Mouse (Mus musculus) hindbrain, embryonic 13.5 days (tissue): Measurements from ENCODE around the gene Sipa1l3. TPM values are rescaled to one million over a fixed set of nuclear protein-coding genes. Genes with fewer than 3 reads are reported as not detected.

Experiments used
- ATAC-seq: fragments of 200-750 bp; cut with Nextera tagmentation; 2 replicates; pipeline ENCODE4 v1.8.0; 2017; ENCODE audit warnings: moderate TSS enrichment; ENCODE audit not compliant: low FRiP score
- H3K27ac ChIP-seq: fragments of 300-500 bp; sonication (generic); 2 replicates; pipeline ENCODE4 v1.5.1; 2015; ENCODE audit warnings: inconsistent platforms, mild to moderate bottlenecking, moderate library complexity
- H3K27me3 ChIP-seq: fragments of 300-500 bp; sonication (generic); 2 replicates; pipeline ENCODE4 v1.6.1; 2015; ENCODE audit warnings: mild to moderate bottlenecking, inconsistent platforms
- H3K36me3 ChIP-seq: fragments of 300-500 bp; sonication (generic); 2 replicates; pipeline ENCODE4 v1.6.1; 2015; ENCODE audit warnings: mild to moderate bottlenecking, inconsistent platforms
- H3K4me1 ChIP-seq: fragments of 300-500 bp; sonication (generic); replicated peaks from 2 replicates; pipeline ENCODE4 v1.6.1; 2015; ENCODE audit warnings: inconsistent platforms
- H3K4me2 ChIP-seq: fragments of 300-500 bp; sonication (generic); 2 replicates; pipeline ENCODE4 v1.6.1; 2015; ENCODE audit warnings: inconsistent platforms, mild to moderate bottlenecking, moderate library complexity
- H3K4me3 ChIP-seq: fragments of 300-500 bp; sonication (generic); 2 replicates; pipeline ENCODE4 v1.5.1; 2015; ENCODE audit warnings: mild to moderate bottlenecking, inconsistent platforms
- H3K9ac ChIP-seq: fragments of 300-500 bp; sonication (generic); 2 replicates; pipeline ENCODE4 v1.6.1; 2015; ENCODE audit warnings: mild to moderate bottlenecking, inconsistent platforms
- H3K9me3 ChIP-seq: fragments of 300-500 bp; sonication (generic); 2 replicates; pipeline ENCODE4 v1.6.1; 2016; ENCODE audit warnings: inconsistent platforms
- WGBS: fragments of 180-500 bp; shearing (Covaris S2); methylation state at CpG from one replicate; pipeline ENCODE4 v1.1.7; 2015; 5-methylcytosine and 5-hydroxymethylcytosine counted together
- polyA plus RNA-seq: library from polyadenylated mRNA; unstranded; fragments of >200 nt; fragmentation: Nextera tagmentation; extraction: Ambion mirVana; gene quantifications from 2 replicates; pipeline ENCODE4 v1.2.1, GENCODE M21; 2015

Sipa1l3 gene
- polyA plus RNA-seq, 1 experiment from 2014 or later = 13.7 TPM

DNA sequence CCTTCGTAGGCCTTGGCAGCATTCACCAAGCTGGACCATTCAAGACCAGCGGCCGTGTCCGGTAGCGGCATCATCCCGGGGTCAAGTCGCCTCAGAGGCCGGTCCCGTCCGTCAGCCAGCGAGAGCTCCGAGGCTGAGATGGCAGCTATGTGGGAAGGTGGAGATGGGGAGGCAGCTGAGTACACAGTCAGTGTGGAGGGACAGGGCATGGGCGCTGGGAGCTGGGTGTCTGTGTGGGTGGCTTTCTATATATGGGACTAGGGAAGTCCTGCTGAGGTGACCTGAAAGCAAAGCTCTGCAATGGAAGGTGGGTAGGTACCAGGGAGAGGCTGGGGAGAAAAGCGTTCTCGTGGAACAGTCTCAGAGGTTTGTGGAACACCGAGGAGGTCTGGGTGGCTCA lies 189.5 kb downstream of the Sipa1l3 start:
- WGBS = 89% methylated on average over 16 of the region's 16 CpGs
- ATAC-seq = no peak

DNA sequence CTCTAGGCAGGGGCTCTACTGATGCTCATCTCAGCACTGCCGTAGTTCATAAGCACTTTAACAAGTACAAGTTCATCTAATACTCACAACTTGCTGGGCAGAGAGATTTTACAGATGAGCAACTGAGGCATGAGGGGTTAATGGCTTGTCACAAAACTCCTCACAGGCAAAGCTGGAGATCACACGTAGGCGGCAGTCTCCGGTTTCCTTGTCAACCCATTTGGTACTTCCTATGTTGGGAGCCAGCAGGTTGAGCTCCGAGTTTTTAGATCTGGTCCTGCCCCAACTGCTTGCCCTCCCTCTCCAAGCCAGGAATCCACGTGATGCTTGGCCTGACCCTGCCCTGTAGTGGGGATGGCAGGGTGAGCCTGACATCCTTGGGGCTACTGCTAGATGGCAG lies 191.4 kb downstream of the Sipa1l3 start:
- no peaks in the 10 kb centered on the region for H3K9me3 ChIP-seq
- 91% methylated on average over 6 of the region's 6 CpGs for WGBS
- peaks cover under 1% of the 10 kb centered on the region; the same call in 1 of the 2 replicates for H3K4me1 ChIP-seq
- H3K27me3 ChIP-seq = no peaks in the 10 kb centered on the region
- peaks cover 72% of the 10 kb centered on the region for H3K36me3 ChIP-seq
- H3K4me3 ChIP-seq = no peak overlapping the region
- ATAC-seq = no peak
- H3K27ac ChIP-seq = no peak overlapping the region
- no peak overlapping the region for H3K4me2 ChIP-seq
- H3K9ac ChIP-seq = no peak overlapping the region

More for the DNA sequence above, 189.5 kb downstream of the Sipa1l3 start:
- Histone ChIP-seq H3K9me3 (no peaks in the 10 kb centered on the region), H3K27ac (no peak overlapping the region), H3K4me2 (no peak overlapping the region), H3K36me3 (peaks cover 72% of the 10 kb centered on the region), H3K4me3 (no peak overlapping the region), H3K9ac (no peak overlapping the region), H3K4me1 (no peaks in the 10 kb centered on the region), H3K27me3 (no peaks in the 10 kb centered on the region)

DNA sequence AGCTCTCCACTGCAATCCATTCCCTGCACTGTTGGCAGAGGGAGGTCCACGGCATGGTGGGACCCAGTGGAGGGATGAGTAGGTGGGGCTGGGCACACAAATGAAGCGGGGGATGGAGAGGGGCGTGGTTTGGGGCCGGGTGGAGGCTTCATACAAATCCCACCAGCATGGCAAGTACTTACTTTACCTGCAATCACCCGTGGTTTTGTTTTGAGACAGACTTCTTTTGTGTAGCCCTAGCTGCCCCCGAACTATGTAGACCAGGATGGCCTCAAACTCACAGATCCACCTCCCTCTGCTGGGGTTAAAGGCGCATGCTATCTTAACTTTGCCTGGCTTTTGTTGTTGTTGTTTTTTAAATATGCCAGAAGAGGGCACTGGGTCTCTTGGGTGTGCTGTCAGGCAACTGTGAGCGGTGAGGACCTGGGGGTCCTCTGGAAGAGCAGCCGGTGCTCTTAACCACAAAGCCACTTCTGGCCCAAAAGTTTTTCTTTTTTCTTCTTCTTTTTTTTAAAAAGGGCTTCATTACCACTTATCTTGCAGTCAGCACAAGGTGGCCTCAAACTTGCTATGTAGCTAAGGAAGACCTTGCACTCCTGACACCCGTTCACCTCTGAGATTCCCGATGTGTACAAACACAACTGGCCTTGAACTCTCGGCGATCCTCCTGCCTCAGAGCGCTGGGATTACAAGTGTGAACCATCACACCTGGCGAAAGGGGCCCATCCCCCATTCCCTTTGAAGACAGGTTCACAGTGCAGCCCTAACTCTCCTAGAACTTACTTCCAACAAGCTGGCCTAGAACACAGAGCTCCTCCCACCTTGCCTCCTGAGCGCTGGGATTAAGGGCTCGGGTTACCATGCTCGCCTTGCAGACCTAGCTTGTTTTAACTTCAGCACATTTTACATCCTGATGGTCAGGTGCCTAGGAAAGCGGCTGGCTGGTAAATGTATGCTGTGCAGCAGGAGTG lies 198.8 kb downstream of the Sipa1l3 start:
- whole genome bisulfite sequencing = 13% methylated on average over 19 of the region's 19 CpGs
- Histone ChIP-seq H3K27ac (peak overlapping the region; percentile 99), H3K9me3 (no peaks in the 10 kb centered on the region), H3K4me3 (peak overlapping the region; percentile 12; the same call in 1 of the 2 replicates), H3K4me1 (peaks cover 72% of the 10 kb centered on the region), H3K4me2 (peak overlapping the region; percentile 43), H3K36me3 (peaks cover 29% of the 10 kb centered on the region), H3K27me3 (no peaks in the 10 kb centered on the region), H3K9ac (peak overlapping the region; percentile 66; the same call in 1 of the 2 replicates)
- no peak for ATAC-seq

- WGBS = 2% methylated on average over 18 of the region's 18 CpGs
Observed at GRCm38 (mm10) chr7:29318115-29318911, 200.1 kb downstream of the Sipa1l3 start.

GRCm38 (mm10) chr7:29317558-29317957 lies 200.9 kb downstream of the Sipa1l3 start:
- peak; percentile 74 for ATAC-seq
- H3K36me3 ChIP-seq = peaks cover 36% of the 10 kb centered on the region
- WGBS = 0% methylated on average over 2 of the region's 2 CpGs
- H3K27me3 ChIP-seq = no peaks in the 10 kb centered on the region
- peaks cover 93% of the 10 kb centered on the region for H3K4me1 ChIP-seq
- no peaks in the 10 kb centered on the region for H3K9me3 ChIP-seq
- peak overlapping the region; percentile 99 for H3K27ac ChIP-seq
- H3K4me3 ChIP-seq = no peak overlapping the region
- peak overlapping the region; percentile 66 for H3K9ac ChIP-seq
- peak overlapping the region; percentile 43 for H3K4me2 ChIP-seq

More at GRCm38 (mm10) chr7:29318115-29318911, 200.1 kb downstream of the Sipa1l3 start:
- peak; percentile 8; the same call in 1 of the 2 replicates for ATAC-seq
- Histone ChIP-seq H3K36me3 (peaks cover 30% of the 10 kb centered on the region), H3K4me1 (peaks cover 86% of the 10 kb centered on the region), H3K27me3 (no peaks in the 10 kb centered on the region), H3K9ac (peak overlapping the region; percentile 66), H3K4me2 (peak overlapping the region; percentile 43), H3K4me3 (peak overlapping the region; percentile 12), H3K9me3 (no peaks in the 10 kb centered on the region), H3K27ac (peak overlapping the region; percentile 99)

DNA sequence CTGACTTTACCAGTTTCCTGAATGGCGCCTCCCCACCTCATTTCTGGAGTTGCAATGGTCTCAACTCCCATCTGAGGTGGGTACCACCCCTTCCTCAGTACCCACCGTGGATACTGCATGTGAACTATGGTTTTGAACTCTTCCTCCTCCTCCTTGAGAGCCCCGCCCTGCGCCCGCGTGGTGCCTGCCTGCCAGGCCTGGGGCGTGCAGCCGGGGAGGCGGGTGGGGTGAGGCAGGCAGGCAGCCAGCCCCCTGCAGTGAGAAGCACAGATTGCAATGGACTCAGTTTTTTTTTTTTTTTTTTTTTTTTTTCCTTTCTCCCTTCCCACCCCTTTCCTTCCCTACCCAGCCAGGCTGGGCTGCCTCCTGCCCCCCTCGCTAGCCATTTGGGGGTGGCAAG lies 201.5 kb downstream of the Sipa1l3 start:
- Histone ChIP-seq H3K9me3 (no peaks in the 10 kb centered on the region), H3K27ac (peak overlapping the region; percentile 99), H3K4me3 (no peak overlapping the region), H3K4me2 (peak overlapping the region; percentile 43), H3K36me3 (peaks cover 40% of the 10 kb centered on the region), H3K4me1 (peaks cover 97% of the 10 kb centered on the region), H3K27me3 (no peaks in the 10 kb centered on the region), H3K9ac (peak overlapping the region; percentile 66; the same call in 1 of the 2 replicates)
- WGBS = under 1% methylated on average over 10 of the region's 10 CpGs
- peak; percentile 25 for ATAC-seq

DNA sequence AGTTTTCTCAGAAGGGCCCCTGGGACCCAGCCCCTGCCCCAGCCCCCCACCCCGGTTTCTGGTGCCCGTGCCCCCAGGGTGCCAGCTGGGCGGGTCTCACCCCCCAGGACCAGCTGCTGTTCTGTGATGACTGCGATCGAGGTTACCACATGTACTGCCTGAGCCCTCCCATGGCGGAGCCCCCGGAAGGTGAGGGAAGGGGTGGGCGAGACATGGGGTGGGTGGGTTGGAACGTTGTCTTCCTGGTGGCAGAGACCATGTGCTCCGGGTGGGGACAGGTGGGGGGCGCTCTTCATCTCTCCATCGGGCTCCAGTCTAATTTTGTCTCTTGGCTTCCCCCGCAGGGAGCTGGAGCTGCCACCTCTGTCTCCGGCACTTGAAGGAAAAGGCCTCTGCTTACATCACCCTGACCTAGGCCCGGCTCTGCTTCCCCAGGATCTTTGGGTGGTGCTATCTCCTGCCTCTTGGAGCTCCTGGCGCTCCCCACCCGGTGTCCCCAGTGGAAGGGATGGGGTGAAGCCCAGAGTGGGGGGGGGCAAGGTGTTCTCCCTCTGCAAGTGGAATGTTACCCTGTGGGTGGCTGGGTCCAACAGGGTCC lies 202.2 kb downstream of the Sipa1l3 start:
- Histone ChIP-seq H3K9me3 (no peaks in the 10 kb centered on the region), H3K27ac (peak overlapping the region; percentile 99), H3K4me3 (no peak overlapping the region), H3K36me3 (peaks cover 44% of the 10 kb centered on the region), H3K4me1 (peaks cover 94% of the 10 kb centered on the region), H3K27me3 (no peaks in the 10 kb centered on the region), H3K4me2 (peak overlapping the region; percentile 6; the same call in 1 of the 2 replicates), H3K9ac (peak overlapping the region; percentile 66)
- ATAC-seq = no peak
- WGBS = 54% methylated on average over 16 of the region's 17 CpGs

GRCm38 (mm10) chr7:29314844-29315628 lies 203.4 kb downstream of the Sipa1l3 start:
- no peak for ATAC-seq
- peaks cover 49% of the 10 kb centered on the region for H3K36me3 ChIP-seq
- H3K4me3 ChIP-seq = no peak overlapping the region; the same call in 1 of the 2 replicates
- H3K27me3 ChIP-seq = no peaks in the 10 kb centered on the region
- peak overlapping the region; percentile 40 for H3K4me2 ChIP-seq
- peak overlapping the region; percentile 99 for H3K27ac ChIP-seq
- 40% methylated on average over 13 of the region's 13 CpGs for WGBS
- peaks cover 96% of the 10 kb centered on the region for H3K4me1 ChIP-seq
- peak overlapping the region; percentile 66 for H3K9ac ChIP-seq
- H3K9me3 ChIP-seq = no peaks in the 10 kb centered on the region

DNA sequence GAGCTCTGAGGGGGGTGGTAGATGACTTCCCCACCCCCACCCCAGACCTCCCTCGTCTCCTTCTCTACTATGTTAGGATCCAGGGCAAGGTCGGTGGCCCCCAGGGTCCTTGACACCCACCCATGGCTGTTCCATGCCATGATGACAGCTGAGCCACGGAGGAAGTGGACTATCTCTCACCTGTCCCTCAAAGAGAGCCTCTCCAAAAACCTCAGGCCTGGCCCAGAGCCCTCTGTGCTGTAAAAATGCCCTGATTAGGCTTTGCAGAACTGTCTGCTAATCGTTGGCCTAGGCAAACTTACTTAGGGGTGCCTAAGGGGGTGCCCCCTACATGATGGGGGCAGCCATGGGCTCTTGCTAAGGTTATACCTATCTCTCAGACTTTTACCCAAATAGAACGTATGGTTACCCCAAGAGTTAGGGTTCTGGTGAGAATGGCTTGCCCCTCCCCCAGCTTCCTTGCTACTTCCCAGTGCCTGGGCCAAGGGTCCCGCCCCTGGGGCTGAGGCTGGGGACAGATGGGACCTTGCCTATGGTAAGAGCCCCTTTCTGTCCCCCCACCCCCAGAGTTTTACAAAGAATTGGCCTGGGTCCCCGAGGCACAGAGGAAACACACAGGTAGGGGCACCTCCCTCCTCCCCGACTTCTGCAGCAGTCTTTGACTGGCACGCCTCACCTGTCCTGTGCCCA lies 204.7 kb downstream of the Sipa1l3 start:
- Histone ChIP-seq H3K27ac (peak overlapping the region; percentile 99), H3K27me3 (no peaks in the 10 kb centered on the region), H3K36me3 (peaks cover 49% of the 10 kb centered on the region), H3K9ac (peak overlapping the region; percentile 66), H3K4me2 (peak overlapping the region; percentile 40), H3K9me3 (no peaks in the 10 kb centered on the region), H3K4me1 (peaks cover 96% of the 10 kb centered on the region), H3K4me3 (peak overlapping the region; percentile 7; the same call in 1 of the 2 replicates)
- 52% methylated on average over 9 of the region's 9 CpGs for WGBS
- ATAC-seq = no peak

- Histone ChIP-seq H3K9me3 (no peaks in the 10 kb centered on the region), H3K27ac (peak overlapping the region; percentile 79), H3K9ac (peak overlapping the region; percentile 58), H3K4me1 (peaks cover 96% of the 10 kb centered on the region), H3K4me3 (0 out of 2 replicates have a peak overlapping the region, but pooled peaks have one; percentile 7), H3K36me3 (peaks cover 49% of the 10 kb centered on the region), H3K27me3 (no peaks in the 10 kb centered on the region), H3K4me2 (peak overlapping the region; percentile 40)
- no peak for ATAC-seq
- 26% methylated on average over 9 of the region's 9 CpGs for WGBS
Observed at GRCm38 (mm10) chr7:29313051-29313450, 205.4 kb downstream of the Sipa1l3 start.
